Mouse (Mus musculus) neural tube, embryonic 15.5 days (tissue): ENCODE measurements around the gene Ddx27. TPM values are rescaled to one million over a fixed set of nuclear protein-coding genes. Genes with fewer than 3 reads are reported as not detected.

ENCODE experiments used
- ATAC-seq: fragments of 200-750 bp; cut with Nextera tagmentation; 2 replicates; pipeline ENCODE4 v1.8.0; 2017; ENCODE audit warnings: mild to moderate bottlenecking, moderate TSS enrichment, moderate library complexity; ENCODE audit not compliant: low FRiP score
- H3K27ac ChIP-seq: fragments of 300-500 bp; sonication (generic); replicated peaks from 2 replicates; pipeline ENCODE4 v1.5.1; 2015; ENCODE audit warnings: mild to moderate bottlenecking, inconsistent platforms
- H3K27me3 ChIP-seq: fragments of 300-500 bp; sonication (generic); replicated peaks from 2 replicates; pipeline ENCODE4 v1.6.1; 2015; ENCODE audit warnings: inconsistent platforms
- H3K36me3 ChIP-seq: fragments of 300-500 bp; sonication (generic); 2 replicates; pipeline ENCODE4 v1.6.1; 2015; ENCODE audit warnings: inconsistent platforms
- H3K4me1 ChIP-seq: fragments of 300-500 bp; sonication (generic); 2 replicates; pipeline ENCODE4 v1.6.1; 2015; ENCODE audit warnings: inconsistent platforms
- H3K4me2 ChIP-seq: fragments of 300-500 bp; sonication (generic); 2 replicates; pipeline ENCODE4 v1.6.1; 2015; ENCODE audit warnings: inconsistent platforms, mild to moderate bottlenecking, moderate library complexity
- H3K4me3 ChIP-seq: fragments of 300-500 bp; sonication (generic); replicated peaks from 2 replicates; pipeline ENCODE4 v1.5.1; 2015; ENCODE audit warnings: mild to moderate bottlenecking, inconsistent platforms
- H3K9ac ChIP-seq: fragments of 300-500 bp; sonication (generic); replicated peaks from 2 replicates; pipeline ENCODE4 v1.6.1; 2015; ENCODE audit warnings: mild to moderate bottlenecking, inconsistent platforms
- H3K9me3 ChIP-seq: fragments of 300-500 bp; sonication (generic); replicated peaks from 2 replicates; pipeline ENCODE4 v1.6.1; 2016; ENCODE audit warnings: inconsistent platforms
- WGBS: fragments of 180-500 bp; shearing (Covaris S2); methylation state at CpG from one replicate; pipeline ENCODE4 v1.1.7; 2015; ENCODE audit warnings: mixed read lengths; 5-methylcytosine and 5-hydroxymethylcytosine counted together
- polyA plus RNA-seq: library from polyadenylated mRNA; unstranded; fragments of >200 nt; fragmentation: Nextera tagmentation; extraction: Ambion mirVana; gene quantifications from 2 replicates; pipeline ENCODE4 v1.2.1, GENCODE M21; 2015

Ddx27 gene
- polyA plus RNA-seq, 1 experiment from 2014 or later = 32.5 TPM

DNA sequence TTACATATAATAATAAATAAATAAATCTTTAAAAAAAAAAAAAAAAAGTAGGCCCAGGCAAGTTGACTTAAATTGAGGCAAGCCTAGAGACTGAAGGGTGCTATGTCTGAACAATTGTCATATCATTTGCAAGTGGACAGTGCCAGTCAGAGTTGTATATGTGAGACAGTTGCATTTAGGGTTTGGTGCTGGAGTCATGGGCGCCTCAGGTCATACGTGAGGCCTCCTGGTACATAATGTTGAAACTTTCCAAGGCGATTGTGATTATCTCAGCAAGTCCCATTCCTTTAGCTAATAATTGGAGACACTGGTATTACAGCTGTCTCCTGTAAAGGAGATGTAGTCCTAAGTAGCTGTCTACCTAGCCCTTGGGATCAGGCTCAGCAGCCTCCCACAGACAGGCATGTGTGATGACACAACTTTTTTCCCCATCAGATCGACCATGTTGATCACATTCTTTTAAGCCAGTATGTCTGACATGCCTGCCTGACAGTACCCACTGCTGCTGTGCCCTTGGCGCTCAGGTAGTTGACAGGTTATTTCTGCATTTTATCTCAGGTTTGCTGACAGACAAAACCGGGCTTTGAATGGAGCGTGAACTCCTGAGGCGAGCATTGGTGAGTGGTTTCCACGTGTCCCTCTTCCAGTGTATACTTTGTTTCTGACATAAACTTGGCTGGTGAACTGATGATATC lies 49.8 kb downstream of the Ddx27 start:
- peaks cover 25% of the 10 kb centered on the region for H3K36me3 ChIP-seq
- H3K4me1 ChIP-seq = peaks cover 43% of the 10 kb centered on the region
- no peak for ATAC-seq
- peak overlapping the region; percentile 53 for H3K9ac ChIP-seq
- WGBS = 23% methylated on average over 9 of the region's 9 CpGs
- H3K27me3 ChIP-seq = no peaks in the 10 kb centered on the region
- H3K27ac ChIP-seq = peak overlapping the region; percentile 4; the same call in 1 of the 2 replicates
- H3K4me3 ChIP-seq = peak overlapping the region; percentile 88
- peak overlapping the region; percentile 73 for H3K4me2 ChIP-seq
- no peaks in the 10 kb centered on the region for H3K9me3 ChIP-seq

DNA sequence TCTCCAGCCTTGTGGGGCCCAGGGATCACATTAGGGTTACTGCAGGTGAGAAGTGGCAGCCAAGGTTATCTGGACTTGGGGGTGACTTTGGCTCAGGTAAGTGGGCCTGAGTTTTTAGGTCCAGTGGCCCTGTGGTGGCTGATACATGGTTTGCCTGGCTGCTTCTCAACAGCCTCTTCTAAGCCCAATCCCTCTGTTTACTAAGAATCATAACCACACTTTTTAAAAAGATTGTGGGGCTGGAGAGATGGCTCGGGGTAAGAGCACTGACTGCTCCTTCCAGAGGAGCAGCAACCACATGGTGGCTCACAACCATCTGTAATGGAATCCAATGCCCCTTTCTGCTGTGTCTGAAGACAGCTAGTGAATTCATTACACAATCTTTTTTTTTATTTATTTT lies 51.0 kb downstream of the Ddx27 start:
- no peaks in the 10 kb centered on the region for H3K27me3 ChIP-seq

DNA sequence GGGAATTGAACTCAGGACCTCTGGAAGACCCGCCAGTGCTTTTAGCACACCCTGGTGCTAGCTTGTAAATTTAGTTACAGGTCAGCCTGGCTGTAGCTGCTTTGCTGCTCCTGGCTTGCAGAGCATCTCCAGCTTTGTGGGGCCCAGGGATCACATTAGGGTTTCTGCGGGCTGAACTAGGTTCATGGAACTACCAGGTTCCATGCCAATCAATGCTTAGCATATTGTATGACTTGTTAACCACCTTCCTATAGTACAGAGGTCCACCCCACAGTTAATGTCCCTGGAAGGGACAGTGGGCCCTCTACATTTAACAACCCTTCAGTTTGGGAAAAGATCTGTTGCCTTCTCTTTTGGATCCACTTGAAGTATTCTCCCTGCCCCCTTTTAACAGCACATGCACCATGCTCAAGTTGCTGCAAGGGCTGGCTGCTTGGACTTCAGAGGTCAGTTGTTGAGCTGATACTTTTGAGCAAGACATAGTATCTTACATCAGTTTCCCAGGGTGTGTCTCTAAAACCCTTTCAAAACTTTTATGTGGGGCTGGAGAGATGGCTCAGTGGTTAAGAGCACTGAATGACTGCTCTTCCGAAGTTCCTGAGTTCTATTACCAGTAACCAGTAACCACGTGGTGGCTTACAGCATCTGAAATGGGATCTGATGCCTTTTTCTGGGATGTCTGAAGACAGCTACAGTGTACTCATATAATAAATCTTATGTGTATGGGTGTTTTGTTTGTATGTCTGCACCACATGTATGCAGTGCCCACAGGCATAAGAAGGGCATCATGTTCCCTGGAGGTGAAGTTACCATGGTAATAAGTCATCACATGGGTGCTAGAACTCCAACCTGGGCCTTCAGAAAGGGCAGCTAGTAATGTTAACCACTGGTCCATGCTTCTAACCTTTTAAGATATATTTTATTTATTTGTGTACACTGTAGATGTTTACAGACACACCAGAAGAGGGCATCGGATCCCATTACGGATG lies 51.8 kb downstream of the Ddx27 start:
- H3K4me3 ChIP-seq = no peak overlapping the region
- H3K4me1 ChIP-seq = peaks cover 36% of the 10 kb centered on the region
- H3K36me3 ChIP-seq = peaks cover 25% of the 10 kb centered on the region
- no peak overlapping the region for H3K4me2 ChIP-seq
- no peak overlapping the region for H3K9ac ChIP-seq
- WGBS = 33% methylated on average over 6 of the region's 6 CpGs
- H3K27me3 ChIP-seq = no peaks in the 10 kb centered on the region
- H3K27ac ChIP-seq = no peak overlapping the region
- no peaks in the 10 kb centered on the region for H3K9me3 ChIP-seq
- ATAC-seq = no peak

More for the DNA sequence above, 51.0 kb downstream of the Ddx27 start:
- Histone ChIP-seq H3K27ac (no peak overlapping the region), H3K4me2 (0 out of 2 replicates have a peak overlapping the region, but pooled peaks have one; percentile 73), H3K4me1 (peaks cover 39% of the 10 kb centered on the region), H3K4me3 (no peak overlapping the region), H3K9me3 (no peaks in the 10 kb centered on the region), H3K9ac (no peak overlapping the region), H3K36me3 (peaks cover 25% of the 10 kb centered on the region)
- no peak for ATAC-seq
- WGBS = 65% methylated on average over 1 of the region's 1 CpGs

DNA sequence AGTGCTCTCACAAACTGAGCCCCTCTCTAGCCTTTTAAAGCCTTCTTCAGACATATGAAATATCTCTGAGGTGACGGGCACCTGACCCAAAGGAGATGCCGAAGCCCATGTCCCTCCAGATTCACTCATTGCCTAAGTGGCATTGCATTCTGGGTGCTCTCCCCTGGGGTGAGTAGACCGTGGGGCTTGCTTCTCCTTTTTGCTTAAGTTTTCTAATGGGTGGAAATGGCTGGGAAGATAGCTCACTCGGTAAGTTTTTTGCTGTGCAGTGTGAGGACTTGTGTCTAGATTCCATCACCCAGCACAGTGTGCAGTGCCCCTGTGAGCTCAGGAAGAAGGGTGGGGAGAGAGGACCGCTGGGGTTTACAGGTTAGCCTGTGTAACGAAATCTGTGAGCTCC lies 52.6 kb downstream of the Ddx27 start:
- Histone ChIP-seq H3K27ac (0 out of 2 replicates have a peak overlapping the region, but pooled peaks have one; percentile 9), H3K4me3 (no peak overlapping the region), H3K4me1 (peaks cover 37% of the 10 kb centered on the region), H3K27me3 (no peaks in the 10 kb centered on the region), H3K36me3 (peaks cover 25% of the 10 kb centered on the region), H3K9me3 (no peaks in the 10 kb centered on the region), H3K9ac (no peak overlapping the region), H3K4me2 (no peak overlapping the region)
- WGBS = 50% methylated on average over 6 of the region's 6 CpGs
- no peak for ATAC-seq

DNA sequence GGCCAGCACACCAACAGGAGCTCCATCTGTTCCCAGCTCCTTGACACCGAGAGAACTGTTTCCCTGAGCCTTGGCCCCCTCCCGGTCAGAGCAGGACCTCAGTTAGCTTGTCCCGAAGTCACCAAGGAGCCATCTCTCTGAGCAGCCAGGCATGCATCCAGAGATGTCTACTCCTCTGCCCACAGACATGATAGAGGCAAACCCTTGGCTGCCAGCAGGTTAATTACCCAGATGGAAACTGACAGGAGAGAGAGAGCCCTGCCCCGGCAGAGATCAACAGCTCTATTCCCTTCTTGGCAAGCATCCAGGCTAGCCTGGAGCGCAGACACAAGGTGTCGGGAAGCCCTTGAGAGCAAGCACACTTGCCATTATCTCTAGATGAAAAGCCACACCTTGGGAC lies 55.3 kb downstream of the Ddx27 start:
- no peaks in the 10 kb centered on the region for H3K9me3 ChIP-seq
- 51% methylated on average over 6 of the region's 6 CpGs for WGBS
- no peaks in the 10 kb centered on the region for H3K27me3 ChIP-seq
- peaks cover 18% of the 10 kb centered on the region for H3K36me3 ChIP-seq
- no peak overlapping the region for H3K4me2 ChIP-seq
- ATAC-seq = no peak
- peaks cover 24% of the 10 kb centered on the region for H3K4me1 ChIP-seq
- 0 out of 2 replicates have a peak overlapping the region, but pooled peaks have one; percentile 89 for H3K27ac ChIP-seq
- H3K4me3 ChIP-seq = no peak overlapping the region
- H3K9ac ChIP-seq = no peak overlapping the region

DNA sequence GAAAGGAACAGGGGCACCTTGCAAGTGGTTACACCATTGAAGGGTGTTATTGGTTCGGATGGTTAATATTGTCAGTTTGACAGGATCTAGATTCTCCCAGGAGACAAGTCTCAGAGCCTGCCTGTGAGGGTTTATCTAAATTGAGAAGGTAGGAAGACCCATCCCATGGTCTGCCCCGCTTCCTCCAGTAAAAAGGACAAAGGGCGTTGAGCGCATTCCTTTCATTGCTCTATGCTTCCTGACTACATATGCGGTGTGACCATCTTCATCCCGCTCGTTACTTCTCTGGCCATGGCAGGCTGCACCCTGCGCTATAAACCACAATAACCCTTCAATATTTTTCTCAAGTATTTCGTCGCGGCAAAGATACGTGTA lies 56.3 kb downstream of the Ddx27 start:
- Histone ChIP-seq H3K4me3 (peak overlapping the region; percentile 55), H3K36me3 (peaks cover 9% of the 10 kb centered on the region; the same call in 1 of the 2 replicates), H3K4me1 (peaks cover 16% of the 10 kb centered on the region), H3K9ac (peak overlapping the region; percentile 64), H3K4me2 (peak overlapping the region; percentile 81), H3K27me3 (no peaks in the 10 kb centered on the region), H3K27ac (peak overlapping the region; percentile 89), H3K9me3 (no peaks in the 10 kb centered on the region)
- WGBS = 23% methylated on average over 12 of the region's 12 CpGs
- peak; percentile 4; the same call in 1 of the 2 replicates for ATAC-seq

DNA sequence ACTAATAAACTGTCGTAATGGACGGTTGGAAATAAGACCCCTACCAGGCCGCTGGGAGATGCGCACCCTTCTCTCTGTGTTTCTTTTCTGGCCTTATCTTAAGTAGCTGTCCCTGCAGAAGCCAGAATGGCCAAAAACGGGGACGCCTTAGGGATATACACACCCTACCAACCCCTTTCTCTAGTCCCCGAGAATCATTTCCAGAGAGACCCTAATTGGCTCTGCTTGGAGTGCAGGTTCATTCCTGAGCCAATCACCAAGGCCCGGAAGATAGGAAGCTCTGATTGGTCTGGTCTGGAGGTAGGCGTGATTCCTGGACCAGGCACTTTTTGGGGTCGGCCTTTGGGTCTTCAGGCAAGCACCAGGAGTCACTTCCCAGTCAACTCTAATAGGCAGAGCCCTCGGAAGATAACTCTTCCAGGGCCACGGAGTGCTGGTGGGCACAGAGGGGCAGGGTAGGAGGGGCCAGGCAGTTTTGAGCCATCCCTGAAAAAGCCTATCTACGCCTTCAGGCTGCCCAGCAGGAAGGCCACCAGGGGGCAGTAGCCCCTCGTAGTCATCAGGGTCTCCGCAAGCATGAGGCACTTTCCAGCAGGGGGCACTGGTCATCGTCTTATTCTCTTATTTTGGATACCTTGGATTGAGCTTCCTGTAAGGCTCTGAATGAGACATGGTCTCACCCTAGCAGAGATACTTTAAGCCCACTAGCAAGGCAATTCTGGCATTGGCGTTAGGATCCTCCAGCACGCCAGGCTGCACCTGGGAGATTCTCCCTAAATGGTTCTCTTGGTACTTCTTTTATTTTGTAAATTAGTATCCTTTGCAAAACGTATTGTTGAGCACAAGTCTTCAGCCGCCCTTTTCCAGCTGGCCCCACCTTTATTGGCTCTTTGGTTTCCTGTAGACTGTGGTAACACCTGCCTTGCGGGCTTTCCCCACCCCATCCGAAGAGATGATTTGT lies 56.9 kb downstream of the Ddx27 start:
- Histone ChIP-seq H3K4me3 (peak overlapping the region; percentile 55), H3K4me1 (peaks cover 16% of the 10 kb centered on the region), H3K27ac (peak overlapping the region; percentile 89), H3K9me3 (no peaks in the 10 kb centered on the region), H3K4me2 (peak overlapping the region; percentile 81), H3K36me3 (peaks cover 3% of the 10 kb centered on the region; the same call in 1 of the 2 replicates), H3K9ac (peak overlapping the region; percentile 64), H3K27me3 (no peaks in the 10 kb centered on the region)
- 8% methylated on average over 22 of the region's 22 CpGs for WGBS
- ATAC-seq = peak; percentile 97

DNA sequence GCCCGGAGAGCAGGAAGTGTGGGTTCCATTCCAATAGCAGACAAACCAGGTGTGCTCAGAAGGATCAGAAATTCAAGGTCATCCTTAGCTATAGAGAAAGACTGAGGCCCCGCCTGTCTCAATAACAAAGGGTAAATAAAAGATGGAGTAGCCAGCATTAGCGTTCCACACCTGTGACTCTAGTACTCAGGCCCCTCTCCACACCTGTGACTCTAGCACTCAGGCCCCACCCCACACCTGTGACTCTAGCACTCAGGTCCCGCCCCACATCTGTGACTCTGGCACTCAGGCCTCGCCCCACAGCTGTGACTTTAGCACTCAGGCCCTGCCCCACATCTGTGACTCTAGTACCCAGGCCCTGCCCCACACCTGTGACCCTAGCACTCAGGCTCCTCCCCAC lies 59.6 kb downstream of the Ddx27 start:
- Histone ChIP-seq H3K36me3 (no peaks in the 10 kb centered on the region), H3K9me3 (no peaks in the 10 kb centered on the region), H3K4me3 (no peak overlapping the region), H3K27ac (no peak overlapping the region), H3K27me3 (no peaks in the 10 kb centered on the region), H3K4me2 (no peak overlapping the region), H3K9ac (no peak overlapping the region), H3K4me1 (peaks cover 26% of the 10 kb centered on the region)
- 87% methylated on average over 5 of the region's 5 CpGs for WGBS
- ATAC-seq = no peak

DNA sequence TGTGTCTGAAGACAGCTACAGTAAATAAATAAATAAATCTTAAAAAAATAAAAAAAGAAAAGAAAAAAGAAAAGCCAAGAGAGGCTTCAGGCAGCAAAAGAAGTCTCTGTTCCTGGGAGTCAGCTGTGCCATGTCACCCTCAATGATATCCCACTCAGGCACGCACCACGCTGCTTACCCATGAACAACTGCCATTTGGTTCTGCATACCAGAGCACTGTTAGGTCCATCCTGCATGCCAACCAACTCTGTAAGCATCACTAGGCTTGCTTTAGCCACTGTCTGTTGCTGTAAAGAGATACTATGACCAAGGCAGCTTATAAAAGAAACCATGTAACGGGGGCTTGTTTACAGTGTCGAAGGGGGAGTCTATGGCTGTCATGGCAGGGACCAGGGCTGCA lies 61.4 kb downstream of the Ddx27 start:
- Histone ChIP-seq H3K27me3 (no peaks in the 10 kb centered on the region), H3K4me2 (no peak overlapping the region), H3K36me3 (no peaks in the 10 kb centered on the region), H3K27ac (no peak overlapping the region), H3K4me1 (peaks cover 19% of the 10 kb centered on the region), H3K4me3 (no peak overlapping the region), H3K9me3 (no peaks in the 10 kb centered on the region), H3K9ac (no peak overlapping the region)
- 94% methylated on average over 4 of the region's 4 CpGs for WGBS
- no peak for ATAC-seq

DNA sequence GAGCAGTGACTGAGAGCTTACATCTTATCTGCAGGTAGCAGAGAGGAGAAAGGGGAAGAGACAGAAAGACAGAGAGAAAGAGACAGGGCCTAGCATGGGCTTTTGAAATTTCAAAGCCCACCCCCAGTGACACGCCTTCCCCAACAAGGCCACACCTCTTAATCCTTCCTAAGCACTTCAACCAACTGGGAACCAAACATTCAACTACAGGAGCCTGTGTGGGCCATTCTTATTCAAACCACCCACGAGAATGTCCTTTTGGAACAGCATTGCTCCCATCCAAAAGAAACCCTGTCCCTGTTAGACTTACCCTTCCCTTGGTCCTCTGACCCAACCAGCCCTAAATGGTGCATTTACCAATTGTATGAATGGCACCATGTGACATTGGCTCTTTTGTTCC lies 61.8 kb downstream of the Ddx27 start:
- no peaks in the 10 kb centered on the region for H3K27me3 ChIP-seq
- WGBS = 87% methylated on average over 2 of the region's 2 CpGs
- H3K4me2 ChIP-seq = no peak overlapping the region
- no peaks in the 10 kb centered on the region for H3K9me3 ChIP-seq
- H3K36me3 ChIP-seq = no peaks in the 10 kb centered on the region
- H3K4me3 ChIP-seq = no peak overlapping the region
- no peak overlapping the region for H3K9ac ChIP-seq
- no peak overlapping the region for H3K27ac ChIP-seq
- H3K4me1 ChIP-seq = peaks cover 22% of the 10 kb centered on the region
- no peak for ATAC-seq
